In the genomic region with DNA sequence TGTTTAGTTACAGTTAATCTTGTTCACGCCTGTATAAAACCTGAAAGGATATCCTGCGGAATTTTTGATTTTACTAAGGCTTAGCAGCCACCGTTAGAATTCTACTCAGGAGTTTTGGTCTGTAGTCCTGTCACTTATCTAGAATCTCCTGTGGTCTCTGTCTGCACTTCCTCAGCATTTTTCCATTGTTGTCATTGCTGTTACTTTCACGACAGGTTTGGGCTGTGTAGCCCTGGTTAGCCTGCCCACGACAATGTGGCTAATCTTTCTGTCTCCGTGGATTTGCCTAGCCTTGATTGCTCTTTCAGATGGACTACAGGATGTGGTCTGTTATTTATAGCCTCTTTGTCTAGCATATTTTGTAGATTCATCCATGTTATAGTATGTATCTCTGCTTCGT, we compare ENCODE assay signal across 22 mouse cellular contexts. TPM values are rescaled to one million over a fixed set of nuclear protein-coding genes. Genes with fewer than 3 reads are reported as not detected.
DNase-seq lines count a peak whose midpoint lies in the region; ATAC-seq and TF ChIP-seq lines count a peak whose summit lies in the region.
"Had no signal": no experiment of that assay in that cellular context is flagged by ENCODE, and none has a peak within 500 bp of the region (broad histone marks: within the 10 kb centered on the region; RNA-seq: fewer than 3 reads in every experiment).

No protein-coding gene starts in this region.

- H3K4me1 ChIP-seq in heart, postnatal 0 days (ENCODE audit: control insufficient read depth, insufficient read depth), result no peaks in the 10 kb centered on the region
- H3K4me1 ChIP-seq in heart, embryonic 10.5 days, result no peaks in the 10 kb centered on the region
- H3K4me1 ChIP-seq in MEL (ENCODE audit: control insufficient read depth in 1 of 2, insufficient read depth in 2 of 2, low read length in 2 of 2), result peaks cover 6 to 14% of the 10 kb centered on the region in 2 experiments
- no peaks in the 10 kb centered on the region for H3K4me1 ChIP-seq in midbrain, embryonic 10.5 days
- no peaks in the 10 kb centered on the region for H3K4me1 ChIP-seq in forebrain, embryonic 14.5 days (ENCODE audit: control insufficient read depth, insufficient read depth, low read length)
- H3K4me1 ChIP-seq: limb, embryonic 13.5 days; lung, embryonic 15.5 days; midbrain, embryonic 15.5 days; stomach, embryonic 15.5 days had no signal

- H3K9ac ChIP-seq in heart, postnatal 0 days (replicated peaks; ENCODE audit: low read depth, low read length), result no peak overlapping the region
- H3K9ac ChIP-seq in MEL (ENCODE audit: control insufficient read depth, low read depth, low read length, poor library complexity, severe bottlenecking), result no peak overlapping the region
- no peak overlapping the region for H3K9ac ChIP-seq in forebrain, embryonic 14.5 days (ENCODE audit: low read length)
- H3K9ac ChIP-seq: limb, embryonic 13.5 days; liver, embryonic 14.5 days; lung, embryonic 15.5 days; midbrain, embryonic 15.5 days; stomach, embryonic 15.5 days had no signal

- H3K36me3 ChIP-seq in heart, postnatal 0 days (replicated peaks; ENCODE audit: control insufficient read depth, insufficient read depth, low read length), result 0 out of 2 replicates have a peak, but pooled peaks cover 14% of the 10 kb centered on the region
- H3K36me3 ChIP-seq in heart, embryonic 10.5 days, result peaks cover 11% of the 10 kb centered on the region
- peaks cover 0 to 20% of the 10 kb centered on the region in 2 experiments; a peak in 3 of 4 replicates for H3K36me3 ChIP-seq in MEL (ENCODE audit: control insufficient read depth in 1 of 2, insufficient read depth in 2 of 2, low read length in 2 of 2)
- peaks cover 34% of the 10 kb centered on the region for H3K36me3 ChIP-seq in midbrain, embryonic 10.5 days
- H3K36me3 ChIP-seq in forebrain, embryonic 14.5 days (ENCODE audit: control insufficient read depth, insufficient read depth, low read length), result no peaks in the 10 kb centered on the region
- H3K36me3 ChIP-seq: midbrain, embryonic 15.5 days had no signal

- H3K27me3 ChIP-seq in heart, postnatal 0 days (ENCODE audit: control insufficient read depth, insufficient read depth, low read length), result no peaks in the 10 kb centered on the region
- H3K27me3 ChIP-seq in heart, embryonic 10.5 days (ENCODE audit: insufficient read depth, poor library complexity, severe bottlenecking), result no peaks in the 10 kb centered on the region
- H3K27me3 ChIP-seq in MEL (ENCODE audit: control insufficient read depth in 1 of 2, insufficient read depth in 2 of 2, low read length in 2 of 2), result no peaks in the 10 kb centered on the region
- no peaks in the 10 kb centered on the region for H3K27me3 ChIP-seq in midbrain, embryonic 10.5 days (ENCODE audit: low read depth, poor library complexity, severe bottlenecking)
- no peaks in the 10 kb centered on the region for H3K27me3 ChIP-seq in forebrain, embryonic 14.5 days (replicated peaks; ENCODE audit: control insufficient read depth, insufficient read depth, low read length)
- H3K27me3 ChIP-seq: limb, embryonic 13.5 days; lung, embryonic 15.5 days; midbrain, embryonic 15.5 days; stomach, embryonic 15.5 days had no signal

- H3K79me2 ChIP-seq in MEL (ENCODE audit: control insufficient read depth, insufficient read depth, low read length, poor library complexity), result no peaks in the 10 kb centered on the region

- DNase-seq in heart, postnatal 0 days (ENCODE audit: low spot score), result no peak
- no peak for DNase-seq in heart, embryonic 10.5 days (ENCODE audit: low spot score)
- DNase-seq in MEL (ENCODE audit: low read depth, low spot score), result peak; percentile 48
- DNase-seq in testis, postnatal 14 days (ENCODE audit: low spot score), result no peak
- no peak for DNase-seq in midbrain, embryonic 10.5 days (ENCODE audit: low spot score)
- DNase-seq in forebrain, embryonic 14.5 days (ENCODE audit: low spot score), result no peak
- DNase-seq: cerebellum, adult 8-10 months; heart, postnatal 14 days; kidney, adult 11 months; layer of hippocampus, postnatal 36 days; right cerebral cortex, postnatal 25 days had no signal

- no peak for TF ChIP-seq EP300 in heart, postnatal 0 days (IDR thresholded peaks at IDR 0.05; ENCODE audit: low read depth)
- TF ChIP-seq EP300 in MEL (IDR thresholded peaks at IDR 0.05; ENCODE audit: low read depth in 1 of 2, low read length in 2 of 2), result no peak

- ATAC-seq in heart, postnatal 0 days (ENCODE audit: insufficient read depth, low read depth), result no peak
- ATAC-seq in inflammation-experienced regulatory T-cells, adult 6 months, result peak; percentile 19
- no peak for ATAC-seq in forebrain, embryonic 14.5 days
- ATAC-seq: forebrain, embryonic 16.5 days; hindbrain, embryonic 16.5 days; midbrain, embryonic 15.5 days had no signal

- WGBS in heart, postnatal 0 days, result 49% methylated on average over 7 of the region's 7 CpGs
- WGBS in heart, embryonic 10.5 days, result 50% methylated on average over 7 of the region's 7 CpGs
- WGBS in midbrain, embryonic 10.5 days, result 84% methylated on average over 7 of the region's 7 CpGs
- WGBS in forebrain, embryonic 14.5 days, result 87% methylated on average over 7 of the region's 7 CpGs

- no peaks in the 10 kb centered on the region for H3K9me3 ChIP-seq in heart, postnatal 0 days (replicated peaks; ENCODE audit: control insufficient read depth, low read length)
- H3K9me3 ChIP-seq in heart, embryonic 10.5 days, result no peaks in the 10 kb centered on the region
- H3K9me3 ChIP-seq in MEL (replicated peaks; ENCODE audit: insufficient read depth, low read length), result no peaks in the 10 kb centered on the region
- H3K9me3 ChIP-seq in midbrain, embryonic 10.5 days (replicated peaks), result no peaks in the 10 kb centered on the region
- H3K9me3 ChIP-seq in forebrain, embryonic 14.5 days (replicated peaks; ENCODE audit: control insufficient read depth, low read length), result no peaks in the 10 kb centered on the region
- H3K9me3 ChIP-seq: limb, embryonic 13.5 days; lung, embryonic 15.5 days; midbrain, embryonic 15.5 days; stomach, embryonic 15.5 days had no signal

- TF ChIP-seq CTCF in heart, postnatal 0 days (IDR thresholded peaks at IDR 0.05; ENCODE audit: low read depth), result no peak
- no peak for TF ChIP-seq CTCF in MEL (IDR thresholded peaks at IDR 0.05 in 2 of 3, conservative IDR thresholded peaks at IDR 0.05 in 1 of 3; ENCODE audit: control insufficient read depth in 1 of 3, insufficient read depth in 1 of 3, low read depth in 2 of 3, low read length in 3 of 3, poor library complexity in 1 of 3, severe bottlenecking in 1 of 3)

- TF ChIP-seq RAD21 in MEL (IDR thresholded peaks at IDR 0.05; ENCODE audit: low read depth, low read length), result no peak

- H3K27ac ChIP-seq in heart, postnatal 0 days (ENCODE audit: low read depth), result peak overlapping the region; percentile 71
- H3K27ac ChIP-seq in heart, embryonic 10.5 days, result no peak overlapping the region
- H3K27ac ChIP-seq in MEL (ENCODE audit: control insufficient read depth, low read depth, low read length), result no peak overlapping the region
- no peak overlapping the region for H3K27ac ChIP-seq in midbrain, embryonic 10.5 days (replicated peaks)
- no peak overlapping the region for H3K27ac ChIP-seq in forebrain, embryonic 14.5 days (ENCODE audit: low read depth, low read length)
- H3K27ac ChIP-seq: kidney, postnatal 0 days; limb, embryonic 13.5 days; liver, embryonic 14.5 days; lung, embryonic 15.5 days; macrophage; midbrain, embryonic 15.5 days; stomach, embryonic 15.5 days had no signal

- H3K4me2 ChIP-seq in heart, postnatal 0 days (ENCODE audit: low read depth, low read length), result no peak overlapping the region
- H3K4me2 ChIP-seq in forebrain, embryonic 14.5 days (ENCODE audit: low read length), result no peak overlapping the region
- H3K4me2 ChIP-seq: limb, embryonic 13.5 days; lung, embryonic 15.5 days; midbrain, embryonic 15.5 days; stomach, embryonic 15.5 days had no signal

- H3K4me3 ChIP-seq in heart, postnatal 0 days (ENCODE audit: low read depth, low read length), result no peak overlapping the region
- no peak overlapping the region for H3K4me3 ChIP-seq in heart, embryonic 10.5 days
- H3K4me3 ChIP-seq in MEL (ENCODE audit: control insufficient read depth in 1 of 2, insufficient read depth in 1 of 2, low read depth in 2 of 2, low read length in 2 of 2), result no peak overlapping the region
- H3K4me3 ChIP-seq in midbrain, embryonic 10.5 days, result no peak overlapping the region
- no peak overlapping the region for H3K4me3 ChIP-seq in forebrain, embryonic 14.5 days (ENCODE audit: low read depth, low read length)
- H3K4me3 ChIP-seq: limb, embryonic 13.5 days; lung, embryonic 15.5 days; midbrain, embryonic 15.5 days; stomach, embryonic 15.5 days had no signal

- TF ChIP-seq POLR2A in MEL (IDR thresholded peaks at IDR 0.05; ENCODE audit: control insufficient read depth in 1 of 2, insufficient read depth in 1 of 2, low read depth in 1 of 2, low read length in 2 of 2, poor library complexity in 1 of 2), result no peak

RNA-seq across cellular contexts. Expression of a gene that starts 9.4 kb away (rescaled TPM):
- 8.4 and 13.5 TPM in 2 replicates for total RNA-seq in heart, postnatal 0 days (2014; rRNA removed; ENCODE audit: low replicate concordance)
- 6.0 and 8.5 TPM in 2 replicates for polyA plus RNA-seq in heart, postnatal 0 days (2015; fragmentation: Nextera tagmentation; extraction: Ambion mirVana)
- polyA plus RNA-seq in heart, embryonic 10.5 days (2016; fragmentation: Nextera tagmentation; extraction: Ambion mirVana), result 22.0 and 23.8 TPM in 2 replicates
- total RNA-seq in MEL (2012; rRNA removed), result 14.4 and 14.8 TPM in 2 replicates
- polyA plus RNA-seq in MEL (2012; ENCODE audit: insufficient read depth in 1 of 2, insufficient read length in 2 of 2, low read depth in 1 of 2, low replicate concordance in 2 of 2, missing spikeins in 1 of 2), result 10 to 100 TPM in 1 of 2 experiments, not detected in 1; 24.1 TPM
- polyA plus RNA-seq in inflammation-experienced regulatory T-cells, adult 6 months (2017; shearing (Covaris generic)), result 10 to 100 TPM; 22.2 to 25.8 (median 25.3) TPM
- polyA plus RNA-seq in midbrain, embryonic 10.5 days (2016; fragmentation: Nextera tagmentation; extraction: Ambion mirVana), result 34.1 and 35.8 TPM in 2 replicates
- polyA plus RNA-seq in forebrain, embryonic 14.5 days (2014; fragmentation: Nextera tagmentation; extraction: Ambion mirVana), result 21.2 TPM in 2 replicates

RNA-seq across cellular contexts. Expression of a gene that starts 23.3 kb away (rescaled TPM):
- 0.39 TPM in 1 of 2 replicates, not detected in the other for total RNA-seq in heart, postnatal 0 days (2014; rRNA removed; ENCODE audit: low replicate concordance)
- 0.05 and 0.10 TPM in 2 replicates for polyA plus RNA-seq in heart, postnatal 0 days (2015; fragmentation: Nextera tagmentation; extraction: Ambion mirVana)
- polyA plus RNA-seq in heart, embryonic 10.5 days (2016; fragmentation: Nextera tagmentation; extraction: Ambion mirVana), result not detected in 2 replicates
- not detected in 2 replicates for total RNA-seq in MEL (2012; rRNA removed)
- not detected for polyA plus RNA-seq in MEL (2012; ENCODE audit: insufficient read depth in 1 of 2, insufficient read length in 2 of 2, low read depth in 1 of 2, low replicate concordance in 2 of 2, missing spikeins in 1 of 2)
- 10 to 100 TPM; 26.2 to 29.9 (median 29.5) TPM for polyA plus RNA-seq in inflammation-experienced regulatory T-cells, adult 6 months (2017; shearing (Covaris generic))
- polyA plus RNA-seq in midbrain, embryonic 10.5 days (2016; fragmentation: Nextera tagmentation; extraction: Ambion mirVana), result 0.05 and 0.10 TPM in 2 replicates
- 3.9 and 8.6 TPM in 2 replicates for polyA plus RNA-seq in forebrain, embryonic 14.5 days (2014; fragmentation: Nextera tagmentation; extraction: Ambion mirVana)
- polyA plus RNA-seq: macrophage had no signal

RNA-seq across cellular contexts. Expression of a gene that starts 38.3 kb away (rescaled TPM):
- total RNA-seq in heart, postnatal 0 days (2014; rRNA removed; ENCODE audit: low replicate concordance), result not detected in 2 replicates
- polyA plus RNA-seq in heart, postnatal 0 days (2015; fragmentation: Nextera tagmentation; extraction: Ambion mirVana), result 0.37 TPM in 1 of 2 replicates, not detected in the other
- polyA plus RNA-seq in heart, embryonic 10.5 days (2016; fragmentation: Nextera tagmentation; extraction: Ambion mirVana), result 0.21 and 0.26 TPM in 2 replicates
- total RNA-seq in MEL (2012; rRNA removed), result not detected in 2 replicates
- polyA plus RNA-seq in MEL (2012; ENCODE audit: insufficient read depth in 1 of 2, insufficient read length in 2 of 2, low read depth in 1 of 2, low replicate concordance in 2 of 2, missing spikeins in 1 of 2), result not detected
- polyA plus RNA-seq in inflammation-experienced regulatory T-cells, adult 6 months (2017; shearing (Covaris generic)), result not detected
- polyA plus RNA-seq in midbrain, embryonic 10.5 days (2016; fragmentation: Nextera tagmentation; extraction: Ambion mirVana), result 0.84 and 1.0 TPM in 2 replicates
- polyA plus RNA-seq in forebrain, embryonic 14.5 days (2014; fragmentation: Nextera tagmentation; extraction: Ambion mirVana), result 2.4 and 3.6 TPM in 2 replicates
- polyA plus RNA-seq: macrophage; spleen, adult 2 months had no signal
